Mouse (Mus musculus) thymus, postnatal 0 days (tissue): ENCODE data around the gene Gpr108. TPM values are rescaled to one million over a fixed set of nuclear protein-coding genes. Genes with fewer than 3 reads are reported as not detected.
A peak's percentile ranks its signal among the peaks of the same experiment; 100 is the strongest.

ENCODE experiments used
- DNase-seq: peaks from one replicate; pipeline ENCODE4 v3.0.0-alpha.2; 2015; ENCODE audit warnings: low spot score
- microRNA-seq: library from miRNA; unstranded; fragments of <30 nt; microRNA quantifications from one replicate; pipeline ENCODE4, GENCODE M21; 2016; ENCODE audit warnings: borderline number of aligned reads
- polyA plus RNA-seq: library from polyadenylated mRNA; unstranded; fragments of >200 nt; fragmentation: Nextera tagmentation; extraction: Ambion mirVana; gene quantifications from 2 replicates; pipeline ENCODE4 v1.2.1, GENCODE M21; 2015

The Gpr108 gene
- polyA plus RNA-seq, 1 experiment from 2014 or later: 37.3 TPM

GRCm38 (mm10) chr17:57214676-57215387, 33.4 kb downstream of the Gpr108 start:
- peak; percentile 31 for DNase-seq

DNA sequence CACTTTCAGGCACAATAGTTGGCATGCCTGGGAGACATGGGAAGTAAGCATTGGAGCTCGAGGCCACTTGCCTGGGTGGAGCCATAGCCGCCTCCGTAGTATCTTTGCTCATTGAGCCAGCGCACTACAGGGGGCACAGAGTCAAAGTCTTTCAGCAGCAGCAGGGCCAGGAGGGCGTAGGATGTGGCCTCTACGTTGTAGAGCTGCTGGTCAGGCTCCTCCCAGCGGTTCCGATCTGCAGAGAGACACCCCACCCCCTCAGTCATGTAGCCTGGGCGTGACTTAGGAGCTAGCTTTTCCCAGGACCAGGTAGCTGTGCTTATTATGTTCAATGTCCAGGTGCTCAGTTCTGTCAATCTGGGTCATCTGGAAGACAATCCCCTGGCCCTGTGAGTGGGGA, 36.7 kb downstream of the Gpr108 start:
- DNase-seq: no peak

DNA sequence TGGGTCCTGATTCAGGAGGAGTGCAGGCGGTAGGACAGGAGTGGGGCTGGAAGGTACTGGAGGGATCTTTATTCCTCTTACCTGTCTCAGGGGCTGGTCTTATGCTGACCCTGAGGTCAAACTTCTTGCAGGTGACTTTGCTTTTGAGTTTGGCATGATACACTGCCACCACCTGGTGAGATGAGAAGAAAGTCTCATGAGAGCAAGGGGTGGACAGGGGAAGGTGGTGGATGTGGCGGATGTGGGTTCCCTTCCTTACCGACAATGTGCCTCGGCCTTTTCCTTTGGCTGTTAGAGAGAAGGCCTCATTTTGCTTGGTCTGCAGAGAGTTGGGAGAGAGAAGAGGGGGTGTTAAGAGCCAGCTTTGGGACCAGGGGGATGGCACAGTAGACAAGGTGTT, 38.9 kb downstream of the Gpr108 start:
- DNase-seq: peak; percentile 68

GRCm38 (mm10) chr17:57207938-57208337, 40.3 kb downstream of the Gpr108 start:
- no peak for DNase-seq

GRCm38 (mm10) chr17:57201841-57202724, 46.2 kb downstream of the Gpr108 start:
- no peak for DNase-seq

DNA sequence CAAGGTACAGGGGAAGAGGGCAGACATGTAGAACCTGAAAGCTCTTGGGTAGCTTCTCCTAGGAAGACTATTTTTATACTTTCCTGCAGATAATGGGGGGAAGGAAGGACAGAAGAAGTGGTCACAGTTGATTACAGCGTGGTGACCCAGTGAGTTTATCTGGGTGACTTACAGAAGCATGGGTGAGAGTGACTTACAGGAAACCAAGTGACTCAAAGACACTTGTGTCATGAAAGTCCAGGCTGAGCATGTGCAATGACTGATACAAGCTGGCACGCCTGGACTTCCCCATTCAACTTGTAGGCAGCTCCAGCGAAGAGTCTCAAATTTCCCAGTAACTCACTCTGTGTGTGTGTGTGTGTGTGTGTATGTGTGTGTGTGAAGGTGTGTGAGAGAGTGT, 50.0 kb downstream of the Gpr108 start:
- no peak for DNase-seq

GRCm38 (mm10) chr17:57195326-57196010, 52.8 kb downstream of the Gpr108 start:
- DNase-seq: no peak

- peak; percentile 48 for DNase-seq
Measured at GRCm38 (mm10) chr17:57194771-57195170, 53.5 kb downstream of the Gpr108 start.

DNA sequence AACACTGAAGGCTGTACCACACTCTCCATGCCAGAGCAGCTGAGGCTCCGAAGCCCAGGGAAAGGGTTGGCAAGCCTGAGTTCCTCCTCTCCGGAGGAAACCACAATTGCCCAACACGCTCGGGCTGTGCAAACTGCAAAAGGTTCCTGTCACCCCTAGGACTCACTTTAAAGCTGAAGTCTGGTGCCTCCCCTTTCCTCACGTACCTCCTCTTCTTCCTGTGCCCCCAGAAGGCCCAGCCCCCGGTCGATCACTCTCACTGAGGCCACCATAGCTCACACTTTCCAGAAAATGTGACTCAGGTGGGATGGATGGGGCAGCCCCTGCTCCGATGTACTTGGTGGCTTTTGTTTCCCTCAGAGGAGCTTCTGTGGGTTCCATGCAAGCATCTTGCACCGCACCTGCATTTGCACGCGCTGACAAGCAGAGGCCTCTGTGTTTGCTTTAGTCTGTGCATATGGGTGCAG, 54.2 kb downstream of the Gpr108 start, which contains the start of gene Tnfsf14:
Gene Tnfsf14, minus strand, starts transcription at position 137 of the 467 bp plus-strand sequence.
- DNase-seq: peak; percentile 85

GRCm38 (mm10) chr17:57188510-57189192, 59.6 kb downstream of the Gpr108 start:
- DNase-seq: peak; percentile 42

DNA sequence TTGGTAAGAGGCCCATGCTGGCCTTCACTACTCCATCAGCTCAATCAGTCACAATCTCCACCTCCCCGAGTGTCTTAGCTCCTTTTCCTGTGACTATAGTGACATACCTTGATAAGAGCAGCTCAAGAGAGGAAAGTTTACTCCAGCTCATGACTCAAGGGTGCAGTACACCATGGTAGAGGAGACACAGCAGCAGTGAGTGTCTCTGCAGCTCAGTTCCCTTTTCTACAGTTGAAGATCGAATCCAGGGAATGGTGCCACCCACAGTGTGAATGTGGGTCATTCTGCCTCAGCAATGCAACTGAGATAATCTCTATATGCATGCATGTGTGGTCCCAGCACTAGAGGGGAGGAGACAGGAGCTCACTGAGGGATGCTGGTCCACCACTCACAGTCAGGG, 62.6 kb downstream of the Gpr108 start:
- DNase-seq: no peak

Small RNA genes within 50 kb of the gene (microRNA-seq; reads per million reads assigned to microRNA genes)
- not detected for gene Mir6978

Other genes with a start within 250 kb of the Gpr108 start
- 0.55 TPM in 1 of 2 replicates, not detected in the other for gene Pspn, start 248.4 kb downstream of the Gpr108 start, polyA plus RNA-seq
- 76.1 and 81.7 TPM in 2 replicates for gene Gtf2f1, start 237.2 kb downstream of the Gpr108 start, polyA plus RNA-seq
- 0.42 and 0.53 TPM in 2 replicates for gene Gm17949, start 237.0 kb downstream of the Gpr108 start, polyA plus RNA-seq
- gene Khsrp, start 216.9 kb downstream of the Gpr108 start, polyA plus RNA-seq: 37.5 and 42.3 TPM in 2 replicates
- gene Slc25a41, start 206.8 kb downstream of the Gpr108 start, polyA plus RNA-seq: 0.10 TPM in 1 of 2 replicates, not detected in the other
- gene Crb3, start 189.3 kb downstream of the Gpr108 start, polyA plus RNA-seq: 1.6 and 2.7 TPM in 2 replicates
- 8.3 and 8.8 TPM in 2 replicates for gene Slc25a23, start 188.6 kb downstream of the Gpr108 start, polyA plus RNA-seq
- 49.8 and 65.1 TPM in 2 replicates for gene Dennd1c, start 169.9 kb downstream of the Gpr108 start, polyA plus RNA-seq
- 1.0 and 1.2 TPM in 2 replicates for gene Tubb4a, start 160.7 kb downstream of the Gpr108 start, polyA plus RNA-seq
- gene Tnfsf9, start 143.1 kb downstream of the Gpr108 start, polyA plus RNA-seq: 2.7 and 3.0 TPM in 2 replicates
- 1.7 and 1.9 TPM in 2 replicates for gene Cd70, start 98.7 kb downstream of the Gpr108 start, polyA plus RNA-seq
- gene Tnfsf14, start 54.3 kb downstream of the Gpr108 start, polyA plus RNA-seq: 3.4 and 4.7 TPM in 2 replicates
- gene C3, start 20.3 kb downstream of the Gpr108 start, polyA plus RNA-seq: 5.0 and 5.4 TPM in 2 replicates
- gene Trip10, start 1.0 kb upstream of the Gpr108 start, polyA plus RNA-seq: 15.7 and 18.2 TPM in 2 replicates
- 131 and 133 TPM in 2 replicates for gene Vav1, start 30.7 kb upstream of the Gpr108 start, polyA plus RNA-seq
- gene Adgre1, start 110.2 kb upstream of the Gpr108 start, polyA plus RNA-seq: 9.9 and 11.3 TPM in 2 replicates